Mouse (Mus musculus) brain, embryonic 14.5 days (tissue): ENCODE results near the gene Ccdc38.

Source experiments
- CTCF ChIP-seq: fragments of 200-500 bp; IDR thresholded peaks from 2 replicates; pipeline ENCODE4 v1.5.1; 2012; ENCODE audit warnings: inconsistent platforms, mild to moderate bottlenecking, moderate library complexity, borderline replicate concordance; ENCODE audit not compliant: insufficient read depth, insufficient read length; ENCODE audit errors: extremely low read depth
- POLR2A ChIP-seq: fragments of 200-500 bp; IDR thresholded peaks from 2 replicates; pipeline ENCODE4 v1.6.1; 2012; ENCODE audit warnings: mild to moderate bottlenecking, inconsistent platforms, borderline replicate concordance; ENCODE audit not compliant: poor library complexity, insufficient read depth, insufficient read length, severe bottlenecking; ENCODE audit errors: extremely low read depth

DNA sequence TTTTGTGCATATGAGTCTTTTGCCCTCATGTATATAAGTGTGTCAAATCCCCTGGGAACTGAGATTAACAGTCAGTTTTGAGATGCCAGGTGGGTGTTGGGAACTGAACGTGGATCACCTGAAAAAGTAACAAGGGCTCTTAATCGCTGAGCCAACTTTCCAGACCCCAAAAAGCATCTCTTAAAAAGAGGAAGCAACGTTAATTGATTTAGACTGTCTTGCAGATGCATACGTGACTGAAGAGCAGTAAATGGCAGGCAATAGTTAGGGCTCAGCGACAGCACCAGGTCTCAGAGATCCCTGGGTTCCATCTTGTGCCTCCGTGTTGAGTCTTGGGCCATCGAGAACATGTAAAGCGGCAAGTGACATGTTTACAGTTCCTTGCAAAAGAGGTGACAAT, 12.2 kb downstream of the Ccdc38 start:
- TF ChIP-seq POLR2A = no peak
- no peak for TF ChIP-seq CTCF
